Mouse (Mus musculus) stomach, embryonic 16.5 days (tissue): ENCODE results near the gene Lhb. TPM values are rescaled to one million over a fixed set of nuclear protein-coding genes. Genes with fewer than 3 reads are reported as not detected.

Experiments used
- ATAC-seq: fragments of 200-750 bp; cut with Nextera tagmentation; 2 replicates; pipeline ENCODE4 v1.8.0; 2017; ENCODE audit warnings: moderate number of reproducible peaks, moderate TSS enrichment; ENCODE audit not compliant: insufficient read depth, low FRiP score
- H3K27ac ChIP-seq: fragments of 300-500 bp; sonication (generic); 2 replicates; pipeline ENCODE4 v1.5.1; 2014; ENCODE audit warnings: low read length
- H3K27me3 ChIP-seq: fragments of 300-500 bp; sonication (generic); 2 replicates; pipeline ENCODE4 v1.6.1; 2014; ENCODE audit warnings: low read length, control low read depth, mixed read lengths; ENCODE audit not compliant: control insufficient read depth, insufficient read depth
- H3K36me3 ChIP-seq: fragments of 300-500 bp; sonication (generic); 2 replicates; pipeline ENCODE4 v1.6.1; 2014; ENCODE audit warnings: low read length; ENCODE audit not compliant: control insufficient read depth, insufficient read depth
- H3K4me1 ChIP-seq: fragments of 300-500 bp; sonication (generic); 2 replicates; pipeline ENCODE4 v1.6.1; 2014; ENCODE audit warnings: low read length, control low read depth, mixed read lengths; ENCODE audit not compliant: control insufficient read depth, insufficient read depth
- H3K4me2 ChIP-seq: fragments of 300-500 bp; sonication (generic); 2 replicates; pipeline ENCODE4 v1.6.1; 2014; ENCODE audit warnings: low read depth, low read length, mixed read lengths
- H3K4me3 ChIP-seq: fragments of 300-500 bp; sonication (generic); replicated peaks from 2 replicates; pipeline ENCODE4 v1.5.1; 2014; ENCODE audit warnings: mild to moderate bottlenecking, low read length
- H3K9ac ChIP-seq: fragments of 300-500 bp; sonication (generic); 2 replicates; pipeline ENCODE4 v1.6.1; 2014; ENCODE audit warnings: low read length
- H3K9me3 ChIP-seq: fragments of 300-500 bp; sonication (generic); replicated peaks from 2 replicates; pipeline ENCODE4 v1.6.1; 2016; ENCODE audit warnings: low read length, control low read depth; ENCODE audit not compliant: control insufficient read depth
- WGBS: fragments of 180-500 bp; shearing (Covaris S2); extraction: QIAGEN DNeasy Blood & Tissue Kit; methylation state at CpG from one replicate; pipeline ENCODE4 v1.1.7; 2014; 5-methylcytosine and 5-hydroxymethylcytosine counted together
- polyA plus RNA-seq: library from polyadenylated mRNA; unstranded; fragments of >200 nt; fragmentation: Nextera tagmentation; extraction: Ambion mirVana; gene quantifications from 2 replicates; pipeline ENCODE4 v1.2.1, GENCODE M21; 2015

Lhb gene
- polyA plus RNA-seq, 1 experiment from 2014 or later: not detected

DNA sequence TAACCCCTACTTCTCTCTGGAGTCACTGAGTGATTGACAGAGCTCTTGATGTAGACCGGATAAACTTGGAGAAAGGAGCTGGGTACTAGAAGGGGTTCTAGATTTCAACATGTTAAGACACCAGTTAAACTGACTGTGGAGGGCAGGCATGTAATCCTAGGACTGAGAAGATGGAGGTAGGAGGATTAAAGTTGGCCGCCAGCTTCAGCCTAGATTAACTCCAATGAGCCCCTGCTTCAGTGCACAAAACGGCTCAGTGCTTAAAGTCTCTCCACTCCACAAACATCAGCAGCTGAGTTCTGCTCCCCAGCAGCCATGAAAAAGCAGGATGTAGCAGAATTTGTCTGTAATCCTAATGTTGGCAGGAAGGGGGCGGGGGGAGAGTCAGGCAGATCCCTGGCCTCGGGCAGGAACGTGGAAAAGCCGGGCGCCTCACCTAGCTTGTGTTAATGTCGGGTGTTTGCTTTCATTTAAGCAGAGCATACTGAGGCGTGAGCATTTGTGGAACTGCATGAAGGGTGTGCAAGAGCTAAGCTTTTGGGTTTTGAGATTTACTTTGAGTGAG is 19.0 kb upstream of the Lhb start:
- 51% methylated on average over 10 of the region's 10 CpGs for WGBS
- ATAC-seq: no peak
- Histone ChIP-seq H3K4me3 (no peak overlapping the region), H3K27ac (no peak overlapping the region), H3K27me3 (peaks cover 18% of the 10 kb centered on the region), H3K36me3 (no peaks in the 10 kb centered on the region), H3K9ac (no peak overlapping the region; the same call in 1 of the 2 replicates), H3K4me2 (no peak overlapping the region), H3K4me1 (0 out of 2 replicates have a peak, but pooled peaks cover 6% of the 10 kb centered on the region), H3K9me3 (no peaks in the 10 kb centered on the region)

DNA sequence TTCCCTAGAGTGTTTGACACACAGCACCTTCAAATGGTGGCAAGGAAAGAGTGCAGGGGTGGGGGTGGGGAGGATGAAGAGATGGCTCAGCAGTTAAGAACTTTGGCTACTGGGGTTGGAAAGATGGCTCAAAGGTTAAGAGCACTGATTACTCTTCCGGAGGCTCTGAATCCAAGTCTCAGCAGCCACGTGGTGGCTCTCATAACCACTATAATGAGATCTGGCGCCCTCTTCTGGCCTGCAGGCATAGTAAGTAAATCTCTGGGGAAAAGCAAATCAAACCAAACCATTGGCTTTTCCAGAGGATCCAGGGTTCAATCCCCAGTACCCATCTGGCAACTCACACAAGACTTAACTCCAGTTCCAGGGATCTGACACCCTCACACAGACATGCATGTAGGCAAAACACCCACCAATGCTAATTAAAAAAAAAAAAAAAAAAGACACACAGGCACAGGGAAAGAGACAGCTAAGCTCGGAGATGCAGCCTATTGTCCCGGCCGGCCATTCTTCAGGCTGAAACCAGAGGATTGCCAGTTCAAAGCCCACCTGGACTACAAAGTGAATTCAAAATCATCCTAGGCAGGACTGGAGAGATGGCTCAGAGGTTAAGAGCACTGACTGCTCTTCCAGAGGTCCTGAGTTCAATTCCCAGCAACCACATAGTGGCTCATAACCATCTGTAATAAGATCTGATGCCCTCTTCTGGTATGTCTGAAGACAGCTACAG is 16.9 kb upstream of the Lhb start:
- 44% methylated on average over 6 of the region's 6 CpGs for WGBS
- peak; percentile 22; the same call in 1 of the 2 replicates for ATAC-seq
- no peak overlapping the region for H3K4me2 ChIP-seq

DNA sequence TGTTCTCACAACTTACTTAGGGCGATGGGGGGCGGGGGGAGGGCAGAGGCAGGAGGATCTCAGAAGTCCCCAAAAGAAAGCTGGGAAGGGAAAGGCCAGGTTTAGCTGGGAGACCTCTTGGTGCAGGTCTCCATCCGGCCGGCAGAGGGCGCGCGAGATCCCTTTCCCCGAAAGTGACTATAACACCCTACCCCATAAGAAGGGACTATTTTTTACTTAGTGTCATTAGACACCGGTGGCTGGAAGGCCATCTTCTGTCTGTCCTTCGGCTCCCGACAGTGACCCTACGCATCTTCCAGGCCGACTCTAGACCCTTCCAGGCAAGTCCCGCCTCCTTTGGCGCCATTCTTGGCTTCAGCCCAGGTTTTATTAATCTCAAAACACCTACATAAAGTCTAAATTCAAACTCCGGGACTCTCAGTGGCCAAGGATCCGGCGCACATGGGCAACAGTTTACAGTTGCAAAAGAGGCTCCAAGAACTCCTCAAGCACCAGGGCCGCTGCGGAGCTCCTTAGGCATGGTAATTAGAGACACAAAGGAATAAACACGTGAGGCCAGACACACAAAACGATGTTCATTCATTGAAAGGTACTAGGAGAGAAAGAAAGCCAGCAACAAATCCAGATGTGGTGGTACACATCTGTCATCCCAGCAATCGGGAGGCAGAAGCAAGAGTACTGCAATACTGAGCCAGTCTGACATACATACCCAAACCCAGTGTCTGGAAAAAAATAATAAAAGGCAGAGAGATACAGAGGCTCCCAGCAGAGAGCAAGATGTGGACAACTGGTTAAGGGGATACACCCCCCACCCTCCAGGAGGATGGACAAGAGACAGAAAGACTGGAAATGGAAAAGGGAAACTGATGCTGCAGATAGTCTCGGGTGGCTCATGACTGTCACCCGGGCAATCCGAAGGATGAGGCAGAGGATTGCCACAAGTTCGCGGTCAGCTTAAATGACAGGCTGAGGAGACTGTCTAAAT is 15.2 kb upstream of the Lhb start, which contains the start of gene Kcna7:
Gene Kcna7, plus strand, starts transcription at position 563 of the 985 bp plus-strand sequence.
- H3K4me1 ChIP-seq: 0 out of 2 replicates have a peak, but pooled peaks cover 6% of the 10 kb centered on the region
- H3K4me2 ChIP-seq: peak within 1 kb of the TSS; percentile 75
- 11% methylated on average over 28 of the region's 28 CpGs for WGBS
- peak within 1 kb of the TSS; percentile 66 for H3K9ac ChIP-seq
- ATAC-seq: peak; percentile 20; the same call in 1 of the 2 replicates
- H3K27me3 ChIP-seq: peaks cover 47% of the 10 kb centered on the region
- H3K4me3 ChIP-seq: peak within 1 kb of the TSS; percentile 49
- H3K36me3 ChIP-seq: no peaks in the 10 kb centered on the region
- H3K9me3 ChIP-seq: no peaks in the 10 kb centered on the region
- H3K27ac ChIP-seq: no peak within 1 kb of the TSS

More for the DNA sequence above, 16.9 kb upstream of the Lhb start:
- Histone ChIP-seq H3K9me3 (no peaks in the 10 kb centered on the region), H3K36me3 (no peaks in the 10 kb centered on the region), H3K27me3 (peaks cover 39% of the 10 kb centered on the region), H3K4me3 (no peak overlapping the region), H3K4me1 (0 out of 2 replicates have a peak, but pooled peaks cover 6% of the 10 kb centered on the region), H3K27ac (no peak overlapping the region), H3K9ac (no peak overlapping the region)

- Histone ChIP-seq H3K9me3 (no peaks in the 10 kb centered on the region), H3K9ac (peak overlapping the region; percentile 66), H3K4me2 (peak overlapping the region; percentile 75), H3K4me1 (0 out of 2 replicates have a peak, but pooled peaks cover 6% of the 10 kb centered on the region), H3K4me3 (peak overlapping the region; percentile 49), H3K27ac (no peak overlapping the region), H3K36me3 (no peaks in the 10 kb centered on the region), H3K27me3 (peaks cover 47% of the 10 kb centered on the region)
- WGBS: under 1% methylated on average over 112 of the region's 114 CpGs
- ATAC-seq: peak; percentile 22; the same call in 1 of the 2 replicates
Measured at GRCm38 (mm10) chr7:45406157-45407156, 14.2 kb upstream of the Lhb start.

- Histone ChIP-seq H3K9ac (no peak overlapping the region), H3K27ac (no peak overlapping the region), H3K4me2 (no peak overlapping the region), H3K27me3 (peaks cover 49% of the 10 kb centered on the region), H3K4me3 (no peak overlapping the region), H3K9me3 (no peaks in the 10 kb centered on the region), H3K36me3 (no peaks in the 10 kb centered on the region), H3K4me1 (0 out of 2 replicates have a peak, but pooled peaks cover 6% of the 10 kb centered on the region)
- 75% methylated on average over 10 of the region's 10 CpGs for WGBS
- no peak for ATAC-seq
Measured at GRCm38 (mm10) chr7:45407836-45408235, 12.8 kb upstream of the Lhb start.

- H3K4me2 ChIP-seq: no peak overlapping the region
- no peak overlapping the region for H3K9ac ChIP-seq
- no peak for ATAC-seq
- peaks cover 49% of the 10 kb centered on the region for H3K27me3 ChIP-seq
- H3K9me3 ChIP-seq: no peaks in the 10 kb centered on the region
- 69% methylated on average over 7 of the region's 7 CpGs for WGBS
- H3K36me3 ChIP-seq: no peaks in the 10 kb centered on the region
- no peak overlapping the region for H3K27ac ChIP-seq
- H3K4me1 ChIP-seq: 0 out of 2 replicates have a peak, but pooled peaks cover 6% of the 10 kb centered on the region
- H3K4me3 ChIP-seq: no peak overlapping the region
Measured at GRCm38 (mm10) chr7:45408351-45408750, 12.3 kb upstream of the Lhb start.

DNA sequence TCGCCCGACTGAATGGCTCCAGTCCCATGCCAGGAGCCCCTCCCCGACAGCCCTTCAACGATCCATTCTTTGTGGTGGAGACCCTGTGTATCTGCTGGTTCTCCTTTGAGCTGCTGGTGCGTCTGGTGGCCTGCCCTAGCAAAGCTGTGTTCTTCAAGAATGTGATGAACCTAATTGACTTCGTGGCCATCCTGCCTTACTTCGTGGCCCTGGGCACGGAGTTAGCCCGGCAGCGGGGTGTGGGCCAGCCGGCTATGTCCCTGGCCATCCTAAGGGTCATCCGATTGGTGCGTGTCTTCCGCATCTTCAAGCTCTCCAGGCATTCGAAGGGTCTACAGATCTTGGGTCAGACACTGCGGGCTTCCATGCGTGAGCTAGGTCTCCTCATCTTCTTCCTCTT is 11.7 kb upstream of the Lhb start:
- Histone ChIP-seq H3K4me2 (no peak overlapping the region), H3K27ac (no peak overlapping the region), H3K9me3 (no peaks in the 10 kb centered on the region), H3K27me3 (peaks cover 49% of the 10 kb centered on the region), H3K9ac (no peak overlapping the region), H3K4me3 (no peak overlapping the region), H3K36me3 (no peaks in the 10 kb centered on the region), H3K4me1 (peaks cover 9% of the 10 kb centered on the region; the same call in 1 of the 2 replicates)
- WGBS: 88% methylated on average over 17 of the region's 17 CpGs
- no peak for ATAC-seq
